In genomic region chr7:30890681-30891080, GRCm38 (mm10) we compare ENCODE assay signal across 20 mouse cellular contexts. TPM values are rescaled to one million over a fixed set of nuclear protein-coding genes. Genes with fewer than 3 reads are reported as not detected.
"Had no signal": no experiment of that assay in that cellular context is flagged by ENCODE, and none has a peak within 500 bp of the region (broad histone marks: within the 10 kb centered on the region; RNA-seq: fewer than 3 reads in every experiment).

No protein-coding gene starts in this region.

- H3K27ac ChIP-seq: limb, embryonic 12.5 days; lung, embryonic 15.5 days; midbrain, embryonic 12.5 days; neural tube, embryonic 13.5 days; stomach, embryonic 15.5 days had no signal

- H3K9ac ChIP-seq: limb, embryonic 12.5 days; lung, embryonic 15.5 days; midbrain, embryonic 12.5 days; neural tube, embryonic 13.5 days; stomach, embryonic 15.5 days had no signal

- H3K4me1 ChIP-seq: limb, embryonic 12.5 days; midbrain, embryonic 12.5 days; neural tube, embryonic 13.5 days had no signal

- H3K27me3 ChIP-seq: limb, embryonic 12.5 days; lung, embryonic 15.5 days; midbrain, embryonic 12.5 days; neural tube, embryonic 13.5 days; stomach, embryonic 15.5 days had no signal

- H3K9me3 ChIP-seq: limb, embryonic 12.5 days; lung, embryonic 15.5 days; midbrain, embryonic 12.5 days; neural tube, embryonic 13.5 days; stomach, embryonic 15.5 days had no signal

- H3K36me3 ChIP-seq: limb, embryonic 12.5 days; lung, embryonic 15.5 days; midbrain, embryonic 12.5 days; neural tube, embryonic 13.5 days; stomach, embryonic 15.5 days had no signal

- DNase-seq: kidney, adult 8-10 months; kidney, postnatal 36 days; retina, postnatal 1 day; right cerebral cortex, postnatal 4 days; spleen, adult 18-20 months; thymus, postnatal 4 days had no signal

- H3K4me2 ChIP-seq: limb, embryonic 12.5 days; liver, embryonic 11.5 days; lung, embryonic 15.5 days; midbrain, embryonic 12.5 days; neural tube, embryonic 13.5 days; stomach, embryonic 15.5 days had no signal

- H3K4me3 ChIP-seq: limb, embryonic 12.5 days; lung, embryonic 15.5 days; midbrain, embryonic 12.5 days; neural tube, embryonic 13.5 days; stomach, embryonic 15.5 days had no signal

RNA-seq across cellular contexts. Expression of gene Cd22, which starts 10.5 kb away (rescaled TPM):
- total RNA-seq: layer of hippocampus, adult 18-20 months; layer of hippocampus, postnatal 10 days; left cerebral cortex, postnatal 36 days had no signal
- polyA plus RNA-seq: midbrain, embryonic 12.5 days; midbrain, embryonic 16.5 days had no signal

RNA-seq across cellular contexts. Expression of gene Ffar1, which starts 29.3 kb away (rescaled TPM):
- total RNA-seq: layer of hippocampus, adult 18-20 months; layer of hippocampus, postnatal 10 days; left cerebral cortex, postnatal 36 days had no signal
- polyA plus RNA-seq: kidney, embryonic 16.5 days; limb, embryonic 12.5 days; liver, embryonic 11.5 days; liver, embryonic 16.5 days; lung, embryonic 15.5 days; midbrain, embryonic 12.5 days; midbrain, embryonic 16.5 days; neural tube, embryonic 13.5 days had no signal

RNA-seq across cellular contexts. Expression of gene Hamp2, which starts 33.8 kb away (rescaled TPM):
- total RNA-seq: layer of hippocampus, adult 18-20 months; layer of hippocampus, postnatal 10 days; left cerebral cortex, postnatal 36 days; megakaryocyte-erythroid progenitor cell, adult 5-6 weeks had no signal
- polyA plus RNA-seq: kidney, embryonic 16.5 days; limb, embryonic 12.5 days; liver, embryonic 11.5 days; liver, embryonic 16.5 days; lung, embryonic 15.5 days; midbrain, embryonic 12.5 days; midbrain, embryonic 16.5 days; neural tube, embryonic 13.5 days; stomach, embryonic 15.5 days had no signal

RNA-seq across cellular contexts. Expression of gene Ffar3, which starts 34.7 kb away (rescaled TPM):
- total RNA-seq: layer of hippocampus, adult 18-20 months; layer of hippocampus, postnatal 10 days; left cerebral cortex, postnatal 36 days; megakaryocyte-erythroid progenitor cell, adult 5-6 weeks had no signal
- polyA plus RNA-seq: limb, embryonic 12.5 days; liver, embryonic 11.5 days; liver, embryonic 16.5 days; lung, embryonic 15.5 days; midbrain, embryonic 12.5 days; midbrain, embryonic 16.5 days; neural tube, embryonic 13.5 days; testis, adult 2 months had no signal
